Mouse (Mus musculus) neural tube, embryonic 15.5 days (tissue): ENCODE results near the gene Sox18. TPM values are rescaled to one million over a fixed set of nuclear protein-coding genes. Genes with fewer than 3 reads are reported as not detected.

ENCODE experiments used
- ATAC-seq: fragments of 200-750 bp; cut with Nextera tagmentation; 2 replicates; pipeline ENCODE4 v1.8.0; 2017; ENCODE audit warnings: mild to moderate bottlenecking, moderate TSS enrichment, moderate library complexity; ENCODE audit not compliant: low FRiP score
- H3K27ac ChIP-seq: fragments of 300-500 bp; sonication (generic); replicated peaks from 2 replicates; pipeline ENCODE4 v1.5.1; 2015; ENCODE audit warnings: mild to moderate bottlenecking, inconsistent platforms
- H3K27me3 ChIP-seq: fragments of 300-500 bp; sonication (generic); replicated peaks from 2 replicates; pipeline ENCODE4 v1.6.1; 2015; ENCODE audit warnings: inconsistent platforms
- H3K36me3 ChIP-seq: fragments of 300-500 bp; sonication (generic); 2 replicates; pipeline ENCODE4 v1.6.1; 2015; ENCODE audit warnings: inconsistent platforms
- H3K4me1 ChIP-seq: fragments of 300-500 bp; sonication (generic); 2 replicates; pipeline ENCODE4 v1.6.1; 2015; ENCODE audit warnings: inconsistent platforms
- H3K4me2 ChIP-seq: fragments of 300-500 bp; sonication (generic); 2 replicates; pipeline ENCODE4 v1.6.1; 2015; ENCODE audit warnings: inconsistent platforms, mild to moderate bottlenecking, moderate library complexity
- H3K4me3 ChIP-seq: fragments of 300-500 bp; sonication (generic); replicated peaks from 2 replicates; pipeline ENCODE4 v1.5.1; 2015; ENCODE audit warnings: mild to moderate bottlenecking, inconsistent platforms
- H3K9ac ChIP-seq: fragments of 300-500 bp; sonication (generic); replicated peaks from 2 replicates; pipeline ENCODE4 v1.6.1; 2015; ENCODE audit warnings: mild to moderate bottlenecking, inconsistent platforms
- H3K9me3 ChIP-seq: fragments of 300-500 bp; sonication (generic); replicated peaks from 2 replicates; pipeline ENCODE4 v1.6.1; 2016; ENCODE audit warnings: inconsistent platforms
- WGBS: fragments of 180-500 bp; shearing (Covaris S2); methylation state at CpG from one replicate; pipeline ENCODE4 v1.1.7; 2015; ENCODE audit warnings: mixed read lengths; 5-methylcytosine and 5-hydroxymethylcytosine counted together
- polyA plus RNA-seq: library from polyadenylated mRNA; unstranded; fragments of >200 nt; fragmentation: Nextera tagmentation; extraction: Ambion mirVana; gene quantifications from 2 replicates; pipeline ENCODE4 v1.2.1, GENCODE M21; 2015

The Sox18 gene
- polyA plus RNA-seq, 1 experiment from 2014 or later = 21.0 TPM

GRCm38 (mm10) chr2:181645666-181646065 is 25.8 kb downstream of the Sox18 start:
- no peak overlapping the region for H3K4me3 ChIP-seq
- no peaks in the 10 kb centered on the region for H3K9me3 ChIP-seq
- H3K36me3 ChIP-seq = peaks cover 83% of the 10 kb centered on the region
- H3K27ac ChIP-seq = no peak overlapping the region
- H3K4me1 ChIP-seq = no peaks in the 10 kb centered on the region
- H3K9ac ChIP-seq = no peak overlapping the region
- H3K4me2 ChIP-seq = no peak overlapping the region
- ATAC-seq = no peak
- WGBS = 82% methylated on average over 3 of the region's 3 CpGs
- H3K27me3 ChIP-seq = no peaks in the 10 kb centered on the region

GRCm38 (mm10) chr2:181644361-181644760 is 27.1 kb downstream of the Sox18 start:
- WGBS = 97% methylated on average over 2 of the region's 2 CpGs
- Histone ChIP-seq H3K4me1 (no peaks in the 10 kb centered on the region), H3K4me2 (no peak overlapping the region), H3K27ac (no peak overlapping the region), H3K9me3 (no peaks in the 10 kb centered on the region), H3K9ac (no peak overlapping the region), H3K36me3 (peaks cover 81% of the 10 kb centered on the region), H3K4me3 (no peak overlapping the region), H3K27me3 (no peaks in the 10 kb centered on the region)
- no peak for ATAC-seq

- no peak for ATAC-seq
- Histone ChIP-seq H3K36me3 (peaks cover 77% of the 10 kb centered on the region), H3K4me1 (no peaks in the 10 kb centered on the region), H3K27me3 (no peaks in the 10 kb centered on the region), H3K4me2 (no peak overlapping the region), H3K27ac (no peak overlapping the region), H3K9me3 (no peaks in the 10 kb centered on the region), H3K9ac (no peak overlapping the region), H3K4me3 (no peak overlapping the region)
- WGBS = 95% methylated on average over 3 of the region's 3 CpGs
Observed at GRCm38 (mm10) chr2:181635865-181636264, 35.6 kb downstream of the Sox18 start.

- Histone ChIP-seq H3K9ac (no peak overlapping the region), H3K4me2 (no peak overlapping the region), H3K36me3 (peaks cover 64% of the 10 kb centered on the region), H3K27ac (no peak overlapping the region), H3K4me3 (no peak overlapping the region), H3K4me1 (no peaks in the 10 kb centered on the region), H3K9me3 (no peaks in the 10 kb centered on the region), H3K27me3 (no peaks in the 10 kb centered on the region)
- WGBS = 98% methylated on average over 6 of the region's 6 CpGs
- ATAC-seq = no peak
Observed at GRCm38 (mm10) chr2:181632624-181633023, 38.8 kb downstream of the Sox18 start.

GRCm38 (mm10) chr2:181628471-181628870 is 43.0 kb downstream of the Sox18 start:
- H3K4me3 ChIP-seq = no peak overlapping the region
- no peaks in the 10 kb centered on the region for H3K27me3 ChIP-seq
- no peak overlapping the region for H3K27ac ChIP-seq
- no peaks in the 10 kb centered on the region for H3K4me1 ChIP-seq
- H3K4me2 ChIP-seq = no peak overlapping the region
- H3K9ac ChIP-seq = no peak overlapping the region
- H3K9me3 ChIP-seq = no peaks in the 10 kb centered on the region
- no peak for ATAC-seq
- peaks cover 46% of the 10 kb centered on the region for H3K36me3 ChIP-seq

GRCm38 (mm10) chr2:181623401-181623800 is 48.0 kb downstream of the Sox18 start:
- no peaks in the 10 kb centered on the region for H3K4me1 ChIP-seq
- H3K36me3 ChIP-seq = peaks cover 59% of the 10 kb centered on the region
- H3K9ac ChIP-seq = no peak overlapping the region
- H3K27ac ChIP-seq = no peak overlapping the region
- no peaks in the 10 kb centered on the region for H3K27me3 ChIP-seq
- H3K4me3 ChIP-seq = no peak overlapping the region
- no peaks in the 10 kb centered on the region for H3K9me3 ChIP-seq
- H3K4me2 ChIP-seq = no peak overlapping the region
- no peak for ATAC-seq

Other genes starting within 250 kb of the Sox18 start
- 18.5 and 19.7 TPM in 2 replicates for gene Zbtb46, start 212.2 kb downstream of the Sox18 start, polyA plus RNA-seq
- 0.12 and 0.13 TPM in 2 replicates for gene Abhd16b, start 178.4 kb downstream of the Sox18 start, polyA plus RNA-seq
- 112 and 113 TPM in 2 replicates for gene Tpd52l2, start 174.5 kb downstream of the Sox18 start, polyA plus RNA-seq
- gene Dnajc5, start 151.2 kb downstream of the Sox18 start, polyA plus RNA-seq = 242 and 263 TPM in 2 replicates
- gene Uckl1, start 86.7 kb downstream of the Sox18 start, polyA plus RNA-seq = 65.6 and 66.7 TPM in 2 replicates
- 58.2 and 61.1 TPM in 2 replicates for gene Prpf6, start 79.8 kb downstream of the Sox18 start, polyA plus RNA-seq
- 68.1 and 87.0 TPM in 2 replicates for gene Zfp512b, start 78.8 kb downstream of the Sox18 start, polyA plus RNA-seq
- gene Samd10, start 72.4 kb downstream of the Sox18 start, polyA plus RNA-seq = 164 and 191 TPM in 2 replicates
- 0.20 and 1.3 TPM in 2 replicates for gene Gm29797, start 14.6 kb downstream of the Sox18 start, polyA plus RNA-seq
- gene Tcea2, start 8.7 kb upstream of the Sox18 start, polyA plus RNA-seq = 43.2 and 44.9 TPM in 2 replicates
- 66.4 and 68.1 TPM in 2 replicates for gene Rgs19, start 22.3 kb upstream of the Sox18 start, polyA plus RNA-seq
- not detected in 2 replicates for gene Lkaaear1, start 26.8 kb upstream of the Sox18 start, polyA plus RNA-seq
- 72.5 and 87.0 TPM in 2 replicates for gene Oprl1, start 43.4 kb upstream of the Sox18 start, polyA plus RNA-seq
- 11.3 and 15.1 TPM in 2 replicates for gene Myt1, start 91.7 kb upstream of the Sox18 start, polyA plus RNA-seq
- 26.6 and 30.2 TPM in 2 replicates for gene Pcmtd2, start 166.2 kb upstream of the Sox18 start, polyA plus RNA-seq
- 74.2 and 76.2 TPM in 2 replicates for gene Polr3k, start 192.7 kb upstream of the Sox18 start, polyA plus RNA-seq